Mouse (Mus musculus): ENCODE data around the gene Asphd2.

DNA sequence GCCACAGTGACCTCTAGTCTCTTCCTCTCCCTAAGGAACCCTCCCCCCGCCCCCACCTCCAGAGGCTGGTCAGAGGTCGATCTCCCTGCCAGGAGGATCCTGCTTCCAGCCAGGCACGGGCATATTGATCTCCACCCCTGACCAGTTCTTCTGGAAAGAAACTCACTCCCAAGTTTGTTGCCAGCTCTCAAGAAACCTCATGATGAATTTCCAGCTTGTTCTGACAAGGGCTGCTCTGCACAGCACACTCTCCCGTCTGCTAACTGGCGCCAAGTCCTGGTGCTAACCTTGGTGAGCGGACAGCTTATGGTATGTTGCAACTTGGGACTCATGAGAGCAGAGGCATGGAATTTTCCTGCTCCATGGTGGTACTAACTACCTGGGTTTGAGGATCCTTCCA lies 15.9 kb downstream of the Asphd2 start:
- no peak for TF ChIP-seq CTCF (IDR thresholded peaks at IDR 0.05; ENCODE audit: extremely low read depth, insufficient read length, insufficient replicate concordance, low read depth, low read length)
- no peak for TF ChIP-seq POLR2A (IDR thresholded peaks at IDR 0.05; ENCODE audit: low read depth, low read length)
